Mouse (Mus musculus) limb, embryonic 11.5 days (tissue): ENCODE results near the gene Diaph3. TPM values are rescaled to one million over a fixed set of nuclear protein-coding genes. Genes with fewer than 3 reads are reported as not detected.

Source experiments
- ATAC-seq: fragments of 200-750 bp; cut with Nextera tagmentation; 2 replicates; pipeline ENCODE4 v1.8.0; 2017; ENCODE audit warnings: low read depth; ENCODE audit not compliant: insufficient number of reproducible peaks, low FRiP score, low TSS enrichment
- DNase-seq: peaks from one replicate; pipeline ENCODE4 v3.0.0-alpha.2; 2015; ENCODE audit warnings: low spot score
- H3K27ac ChIP-seq: fragments of 300-500 bp; sonication (generic); replicated peaks from 2 replicates; pipeline ENCODE4 v1.5.1; 2014; ENCODE audit warnings: low read depth, mild to moderate bottlenecking, low read length
- H3K27me3 ChIP-seq: fragments of 300-500 bp; sonication (generic); 2 replicates; pipeline ENCODE4 v1.6.1; 2014; ENCODE audit warnings: mild to moderate bottlenecking, low read length, mixed read lengths; ENCODE audit not compliant: control insufficient read depth, insufficient read depth
- H3K36me3 ChIP-seq: fragments of 300-500 bp; sonication (generic); 2 replicates; pipeline ENCODE4 v1.6.1; 2014; ENCODE audit warnings: mild to moderate bottlenecking, low read length, moderate library complexity, mixed read lengths; ENCODE audit not compliant: control insufficient read depth, insufficient read depth
- H3K4me1 ChIP-seq: fragments of 300-500 bp; sonication (generic); 2 replicates; pipeline ENCODE4 v1.6.1; 2014; ENCODE audit warnings: low read length, mixed read lengths; ENCODE audit not compliant: control insufficient read depth, insufficient read depth
- H3K4me2 ChIP-seq: fragments of 300-500 bp; sonication (generic); 2 replicates; pipeline ENCODE4 v1.6.1; 2014; ENCODE audit warnings: low read depth, mild to moderate bottlenecking, moderate library complexity; ENCODE audit not compliant: severe bottlenecking
- H3K4me3 ChIP-seq: fragments of 300-500 bp; sonication (generic); 2 replicates; pipeline ENCODE4 v1.5.1; 2014; ENCODE audit warnings: low read depth, low read length
- H3K9ac ChIP-seq: fragments of 300-500 bp; sonication (generic); 2 replicates; pipeline ENCODE4 v1.6.1; 2014; ENCODE audit warnings: mild to moderate bottlenecking, low read length
- H3K9me3 ChIP-seq: fragments of 300-500 bp; sonication (generic); 2 replicates; pipeline ENCODE4 v1.6.1; 2016; ENCODE audit warnings: low read length; ENCODE audit not compliant: control insufficient read depth
- WGBS: fragments of 180-500 bp; shearing (Covaris S2); extraction: QIAGEN DNeasy Blood & Tissue Kit; methylation state at CpG from one replicate; pipeline ENCODE4 v1.1.7; 2014; 5-methylcytosine and 5-hydroxymethylcytosine counted together
- polyA plus RNA-seq: library from polyadenylated mRNA; unstranded; fragments of >200 nt; fragmentation: Nextera tagmentation; extraction: Ambion mirVana; gene quantifications from 2 replicates; pipeline ENCODE4 v1.2.1, GENCODE M21; 2014

The Diaph3 gene
- polyA plus RNA-seq, 1 experiment from 2014 or later, result 12.6 TPM

DNA sequence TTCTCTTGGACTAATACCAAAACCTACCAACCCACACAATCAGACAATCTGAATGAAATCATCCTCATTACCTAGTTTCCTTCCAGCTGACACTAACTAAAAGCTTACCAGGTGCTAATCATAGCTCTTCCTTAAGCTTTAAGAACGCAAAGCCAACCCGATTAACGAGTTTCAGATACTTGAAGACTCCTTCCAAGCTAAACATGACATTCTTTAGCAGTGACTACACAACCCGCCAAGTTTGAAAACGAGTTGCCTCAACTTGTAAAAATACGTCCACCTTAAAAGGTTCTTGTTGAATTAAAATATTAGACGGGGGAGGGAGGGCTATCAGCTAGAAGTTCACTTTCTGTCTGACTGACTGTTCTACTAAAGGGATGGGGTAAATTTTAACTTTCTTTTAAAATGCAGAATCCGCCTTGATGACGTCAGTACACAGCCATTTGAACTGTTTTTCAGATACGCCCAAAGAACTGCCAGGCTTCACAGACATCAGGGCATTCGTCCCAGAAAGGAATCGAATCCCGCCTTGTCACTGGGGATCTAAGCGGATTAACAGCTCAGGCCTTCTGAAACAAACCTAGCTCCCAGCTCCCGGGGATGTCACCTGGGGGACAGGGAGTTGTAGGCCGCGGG is 590 bp downstream of the Diaph3 start:
- no peaks in the 10 kb centered on the region for H3K9me3 ChIP-seq
- no peaks in the 10 kb centered on the region for H3K36me3 ChIP-seq
- peak overlapping the region; percentile 56 for H3K4me3 ChIP-seq
- no peaks in the 10 kb centered on the region for H3K27me3 ChIP-seq
- no peak for DNase-seq
- peak overlapping the region; percentile 72 for H3K9ac ChIP-seq
- no peaks in the 10 kb centered on the region for H3K4me1 ChIP-seq
- H3K27ac ChIP-seq, result no peak overlapping the region
- peak; percentile 45; the same call in 1 of the 2 replicates for ATAC-seq
- WGBS, result 4% methylated on average over 17 of the region's 17 CpGs
- peak overlapping the region; percentile 66 for H3K4me2 ChIP-seq

DNA sequence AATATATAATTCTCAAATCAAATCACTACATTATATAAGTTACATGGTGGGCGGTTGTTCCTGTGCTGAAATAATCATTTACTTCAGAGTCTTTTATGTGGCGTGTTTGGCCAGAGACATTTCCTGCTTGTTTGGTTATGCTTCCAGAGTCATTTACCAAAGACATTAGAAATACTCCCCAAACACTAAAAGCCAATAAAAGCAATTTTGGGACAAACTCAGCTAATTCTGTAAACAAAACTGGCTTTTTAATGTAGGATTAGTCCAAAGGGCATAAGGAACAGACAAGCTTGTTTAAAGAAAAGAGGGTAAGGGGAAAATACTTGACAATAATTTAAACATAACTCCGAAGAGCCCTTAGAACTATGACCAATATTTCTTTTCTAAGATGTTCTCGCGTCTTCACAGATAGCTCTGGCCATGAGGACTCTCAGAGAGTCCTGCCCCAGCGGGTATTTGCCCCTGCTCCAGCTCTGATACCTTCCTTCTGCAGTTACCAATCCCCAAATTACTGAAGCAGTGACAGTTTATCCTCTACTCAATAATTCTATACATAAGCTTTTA is 14.9 kb downstream of the Diaph3 start:
- DNase-seq, result no peak
- Histone ChIP-seq H3K27me3 (no peaks in the 10 kb centered on the region), H3K36me3 (no peaks in the 10 kb centered on the region), H3K9me3 (no peaks in the 10 kb centered on the region), H3K9ac (no peak overlapping the region), H3K4me2 (no peak overlapping the region), H3K4me3 (no peak overlapping the region), H3K4me1 (no peaks in the 10 kb centered on the region), H3K27ac (no peak overlapping the region)
- ATAC-seq, result no peak
- 86% methylated on average over 6 of the region's 6 CpGs for WGBS

- no peak for DNase-seq
- Histone ChIP-seq H3K4me2 (no peak overlapping the region), H3K27me3 (no peaks in the 10 kb centered on the region), H3K4me1 (no peaks in the 10 kb centered on the region), H3K36me3 (no peaks in the 10 kb centered on the region), H3K4me3 (no peak overlapping the region), H3K27ac (no peak overlapping the region), H3K9me3 (no peaks in the 10 kb centered on the region), H3K9ac (no peak overlapping the region)
- no peak for ATAC-seq
- 87% methylated on average over 5 of the region's 5 CpGs for WGBS
Observed at GRCm38 (mm10) chr14:87125492-87125891, 15.5 kb downstream of the Diaph3 start.

DNA sequence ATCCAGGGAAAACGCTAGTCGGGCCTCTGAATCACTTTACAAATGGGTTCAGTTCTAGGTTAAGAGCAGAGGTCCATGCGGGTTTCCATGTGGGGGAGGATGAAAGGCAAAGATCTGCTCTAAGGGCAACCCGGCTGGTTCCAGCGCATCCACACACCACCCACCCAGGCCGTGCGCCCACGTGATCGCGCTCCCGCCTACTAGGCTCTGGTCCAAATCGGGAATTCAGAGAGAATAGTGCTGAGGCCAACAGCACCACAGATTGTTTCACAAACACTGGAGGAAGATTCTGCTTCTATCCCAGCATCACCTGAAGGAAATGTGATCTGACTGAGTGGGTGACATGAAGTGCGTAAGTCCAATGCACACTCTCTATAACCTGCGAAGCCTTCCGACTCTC is 17.9 kb downstream of the Diaph3 start:
- Histone ChIP-seq H3K9me3 (no peaks in the 10 kb centered on the region), H3K4me3 (no peak overlapping the region), H3K27me3 (no peaks in the 10 kb centered on the region), H3K9ac (no peak overlapping the region), H3K36me3 (no peaks in the 10 kb centered on the region), H3K4me2 (no peak overlapping the region), H3K27ac (no peak overlapping the region), H3K4me1 (no peaks in the 10 kb centered on the region)
- WGBS, result 96% methylated on average over 15 of the region's 15 CpGs
- ATAC-seq (no peak), DNase-seq (peak; percentile 17)

GRCm38 (mm10) chr14:87121868-87122267 is 19.2 kb downstream of the Diaph3 start:
- 59% methylated on average over 6 of the region's 6 CpGs for WGBS
- Histone ChIP-seq H3K4me2 (no peak overlapping the region), H3K9me3 (no peaks in the 10 kb centered on the region), H3K27ac (no peak overlapping the region), H3K4me3 (no peak overlapping the region), H3K4me1 (no peaks in the 10 kb centered on the region), H3K27me3 (no peaks in the 10 kb centered on the region), H3K9ac (no peak overlapping the region), H3K36me3 (no peaks in the 10 kb centered on the region)
- DNase-seq, result peak; percentile 17
- no peak for ATAC-seq

- DNase-seq (no peak), ATAC-seq (no peak)
- Histone ChIP-seq H3K27ac (no peak overlapping the region), H3K9me3 (no peaks in the 10 kb centered on the region), H3K9ac (no peak overlapping the region), H3K4me2 (no peak overlapping the region), H3K4me3 (no peak overlapping the region), H3K4me1 (no peaks in the 10 kb centered on the region; the same call in 1 of the 2 replicates), H3K27me3 (no peaks in the 10 kb centered on the region), H3K36me3 (no peaks in the 10 kb centered on the region)
- WGBS, result 11% methylated on average over 2 of the region's 2 CpGs
Observed at GRCm38 (mm10) chr14:87110634-87111033, 30.4 kb downstream of the Diaph3 start.

DNA sequence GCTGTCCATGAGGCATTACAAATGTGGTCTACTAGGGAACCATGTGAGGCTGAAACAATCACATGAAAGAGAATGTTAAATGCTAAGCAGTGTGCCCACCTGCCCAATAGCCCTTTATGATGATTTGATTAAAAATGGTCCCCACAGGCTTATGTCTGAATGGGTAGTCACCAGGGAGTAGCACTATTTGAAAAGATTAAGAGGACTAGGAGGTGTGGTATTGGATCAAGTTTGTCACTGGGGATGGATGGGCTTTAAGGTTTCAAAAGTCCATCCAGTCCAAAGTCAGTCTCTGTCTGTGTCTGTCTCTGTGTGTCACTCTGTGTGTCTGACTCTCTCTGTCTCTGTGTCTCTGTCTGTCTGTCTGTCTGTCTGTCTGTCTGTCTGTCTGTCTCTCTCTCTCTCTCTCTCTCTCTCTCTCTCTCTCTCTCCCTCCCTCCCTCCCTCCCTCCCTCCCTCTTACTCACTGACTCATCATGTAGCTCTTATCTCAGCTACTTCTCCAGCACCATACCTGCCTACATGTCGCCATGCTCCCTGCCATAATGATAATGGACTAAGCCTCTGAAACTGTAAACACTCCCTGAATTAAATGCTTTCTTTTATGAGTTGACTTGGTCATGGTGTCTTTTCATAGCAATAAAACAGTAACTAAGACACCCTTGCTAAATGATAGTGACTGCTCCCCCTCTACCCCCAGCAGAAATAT is 41.5 kb downstream of the Diaph3 start:
- H3K4me3 ChIP-seq, result no peak overlapping the region
- no peak overlapping the region for H3K9ac ChIP-seq
- no peak for DNase-seq
- no peak overlapping the region for H3K4me2 ChIP-seq
- H3K9me3 ChIP-seq, result no peaks in the 10 kb centered on the region
- no peak overlapping the region for H3K27ac ChIP-seq
- 96% methylated on average over 1 of the region's 1 CpGs for WGBS
- H3K36me3 ChIP-seq, result no peaks in the 10 kb centered on the region
- no peak for ATAC-seq
- no peaks in the 10 kb centered on the region for H3K27me3 ChIP-seq
- no peaks in the 10 kb centered on the region for H3K4me1 ChIP-seq

DNA sequence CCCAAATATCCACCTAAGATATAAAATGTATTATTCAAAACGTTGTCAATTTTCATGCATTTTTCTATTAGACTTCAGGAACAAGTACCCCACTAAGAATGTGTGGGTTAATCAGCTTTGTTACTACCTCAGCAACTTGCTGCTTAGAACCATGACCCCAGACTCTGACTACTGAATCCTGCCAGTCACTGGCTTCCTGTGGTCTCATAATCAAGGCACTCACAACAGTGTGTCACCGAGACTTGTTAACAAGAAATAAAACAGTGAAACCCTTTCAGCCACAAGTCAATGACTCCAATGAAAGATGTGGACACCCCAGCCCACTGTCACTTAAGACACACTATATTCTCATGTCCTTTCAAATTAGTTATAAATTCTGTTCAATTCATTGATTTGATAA is 42.9 kb downstream of the Diaph3 start:
- Histone ChIP-seq H3K4me2 (no peak overlapping the region), H3K4me1 (no peaks in the 10 kb centered on the region), H3K36me3 (no peaks in the 10 kb centered on the region), H3K9ac (no peak overlapping the region), H3K9me3 (no peaks in the 10 kb centered on the region), H3K27me3 (no peaks in the 10 kb centered on the region), H3K27ac (no peak overlapping the region), H3K4me3 (no peak overlapping the region)
- no peak for ATAC-seq
- no peak for DNase-seq
- WGBS, result 78% methylated on average over 2 of the region's 2 CpGs
